Mouse (Mus musculus) CD4-positive, CD25-positive, alpha-beta regulatory T cell, adult 4 months (primary cell): ENCODE measurements at regions not wholly inside any gene's neighbourhood (a gene's known extent, or its start where the extent isn't known, plus 50 kb on each side); places are given as distances from the start of the nearest gene placed in this dataset.
"Not testable (repeated sequence)": the region's sequence is repeated elsewhere in the genome, so short reads cannot be mapped to it uniquely, and the experiment has no call there.

Experiments used
- ATAC-seq: one replicate; pipeline ENCODE4 v1.8.0; 2017

DNA sequence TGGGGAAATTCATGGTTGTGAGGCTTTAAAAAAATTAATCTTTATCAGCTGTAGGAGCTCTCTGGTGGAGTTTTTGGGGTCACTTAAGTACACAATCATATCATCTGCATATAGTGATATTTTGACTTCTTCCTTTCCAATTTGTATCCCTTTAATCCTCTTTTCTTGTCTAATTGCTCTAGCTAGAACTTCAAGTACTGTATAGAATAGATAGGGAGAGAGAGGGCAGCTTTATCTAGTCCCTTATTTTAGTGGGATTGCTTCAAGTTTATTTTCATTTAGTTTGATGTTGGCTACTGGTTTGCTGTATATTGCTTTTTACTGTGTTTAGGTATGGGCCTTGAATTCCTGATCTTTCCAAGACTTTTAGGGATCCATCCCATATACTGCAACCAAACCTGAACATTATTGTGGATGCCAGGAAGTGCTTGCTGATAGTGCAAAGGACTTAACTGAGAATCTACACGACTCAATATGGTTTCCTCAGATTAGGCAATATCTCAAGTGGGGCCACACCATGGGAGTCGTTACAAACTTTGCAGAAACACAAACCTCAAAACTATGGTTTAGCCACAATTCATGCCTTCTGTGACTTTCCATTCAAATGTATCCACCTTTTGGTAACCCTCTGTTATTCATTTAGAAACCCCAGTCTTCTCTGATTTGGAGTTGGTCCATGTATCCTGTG, 585.6 kb upstream of the Olfr1507 start:
- not testable (repeated sequence) for ATAC-seq

GRCm38 (mm10) chr14:53080556-53080955, 585.0 kb upstream of the Olfr1507 start:
- peak; percentile 31 for ATAC-seq

DNA sequence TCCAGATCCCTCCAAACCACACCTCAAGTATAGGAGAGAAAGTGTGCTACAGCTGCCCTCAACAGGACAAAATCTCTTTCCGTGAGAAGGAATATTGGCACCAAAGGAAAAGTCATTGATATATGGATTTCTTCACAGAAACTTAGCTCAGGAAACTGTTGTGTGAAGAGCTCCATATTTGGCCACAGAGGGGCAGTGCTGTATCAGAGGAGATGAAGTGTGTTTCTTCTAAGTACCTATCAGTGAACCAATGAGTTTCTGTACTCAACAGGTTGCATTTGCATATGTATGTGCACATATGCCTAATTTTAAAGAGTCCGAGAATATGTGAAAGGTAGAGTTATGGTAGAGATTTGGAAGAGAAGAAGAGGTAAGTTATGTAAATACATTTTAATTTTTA, 580.4 kb upstream of the Olfr1507 start:
- peak; percentile 56 for ATAC-seq

- peak; percentile 75 for ATAC-seq
These were observed 577.6 kb upstream of the Olfr1507 start for GRCm38 (mm10) chr14:53073126-53073525.

GRCm38 (mm10) chr14:53072502-53072901, 577.0 kb upstream of the Olfr1507 start:
- ATAC-seq: not testable (repeated sequence)

GRCm38 (mm10) chr14:53054439-53054838, 558.9 kb upstream of the Olfr1507 start:
- not testable (repeated sequence) for ATAC-seq

- not testable (repeated sequence) for ATAC-seq
These were observed 558.0 kb upstream of the Olfr1507 start for GRCm38 (mm10) chr14:53053465-53054123.

DNA sequence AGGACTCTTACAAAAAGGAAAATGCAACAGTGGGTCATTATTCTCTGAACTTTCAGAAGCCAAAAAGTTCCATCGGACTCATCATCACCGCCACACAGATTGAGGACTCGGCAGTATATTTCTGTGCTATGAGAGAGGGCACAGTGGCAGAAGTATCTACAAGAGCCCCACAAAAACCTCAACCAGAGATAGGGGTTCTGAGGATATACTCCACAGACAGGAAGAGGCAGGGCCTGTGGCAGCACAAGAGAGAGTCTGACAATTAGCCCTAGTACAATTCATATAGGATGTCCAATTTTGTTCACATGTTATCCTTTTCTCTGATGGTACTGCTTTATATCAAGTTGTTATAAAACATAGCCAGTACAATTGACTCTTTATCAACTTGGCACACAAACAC, 552.1 kb upstream of the Olfr1507 start:
- peak; percentile 54 for ATAC-seq

GRCm38 (mm10) chr14:53046975-53047374, 551.4 kb upstream of the Olfr1507 start:
- ATAC-seq: peak; percentile 87

- ATAC-seq: peak; percentile 55
These were observed 549.8 kb upstream of the Olfr1507 start for GRCm38 (mm10) chr14:53045331-53045730.

GRCm38 (mm10) chr14:53044101-53044500, 548.6 kb upstream of the Olfr1507 start:
- ATAC-seq: not testable (repeated sequence)

GRCm38 (mm10) chr14:53042016-53042415, 546.5 kb upstream of the Olfr1507 start:
- ATAC-seq: peak; percentile 50

- ATAC-seq: peak; percentile 94
These were observed 543.9 kb upstream of the Olfr1507 start for GRCm38 (mm10) chr14:53039475-53039874.

- not testable (repeated sequence) for ATAC-seq
These were observed 539.4 kb upstream of the Olfr1507 start for GRCm38 (mm10) chr14:53034940-53035339.

DNA sequence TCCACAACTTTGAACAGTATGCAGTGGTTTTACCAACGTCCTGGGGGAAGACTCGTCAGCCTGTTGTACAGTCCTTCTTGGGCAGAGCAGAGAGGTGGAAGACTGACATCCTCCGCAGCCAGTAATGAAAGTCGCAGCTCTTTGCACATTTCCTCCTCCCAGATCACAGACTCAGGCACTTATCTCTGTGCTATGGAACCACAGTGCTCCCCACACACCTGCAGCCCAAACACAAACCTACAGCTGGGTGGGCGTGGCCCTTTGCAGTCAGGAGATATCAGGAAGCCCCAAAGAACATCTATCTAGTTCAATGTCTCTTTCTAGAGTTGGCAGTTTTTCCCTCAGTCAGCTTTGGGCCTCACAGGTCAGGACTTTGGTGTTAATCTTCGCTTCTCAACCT, 537.7 kb upstream of the Olfr1507 start:
- ATAC-seq: peak; percentile 58

GRCm38 (mm10) chr14:53032498-53032897, 536.9 kb upstream of the Olfr1507 start:
- ATAC-seq: not testable (repeated sequence)

DNA sequence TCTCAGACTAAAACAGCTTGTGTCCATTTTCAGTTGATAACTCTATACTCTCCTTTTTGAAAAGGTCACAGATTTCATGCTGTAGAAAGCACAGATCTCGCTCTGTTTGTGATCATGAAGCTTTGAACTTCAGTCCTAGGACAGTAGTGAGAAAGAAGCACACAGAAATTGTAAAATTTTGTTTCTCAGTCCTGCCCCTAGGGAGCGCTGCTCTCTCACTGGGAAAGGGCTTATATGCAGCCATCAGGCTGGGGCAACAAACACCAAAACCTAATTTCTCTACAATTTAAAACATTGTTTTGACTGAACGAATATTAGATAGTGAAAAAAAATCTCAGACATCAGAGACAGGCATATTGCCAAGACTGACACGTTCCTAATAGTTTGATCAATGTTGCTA, 534.7 kb upstream of the Olfr1507 start:
- ATAC-seq: not testable (repeated sequence)

DNA sequence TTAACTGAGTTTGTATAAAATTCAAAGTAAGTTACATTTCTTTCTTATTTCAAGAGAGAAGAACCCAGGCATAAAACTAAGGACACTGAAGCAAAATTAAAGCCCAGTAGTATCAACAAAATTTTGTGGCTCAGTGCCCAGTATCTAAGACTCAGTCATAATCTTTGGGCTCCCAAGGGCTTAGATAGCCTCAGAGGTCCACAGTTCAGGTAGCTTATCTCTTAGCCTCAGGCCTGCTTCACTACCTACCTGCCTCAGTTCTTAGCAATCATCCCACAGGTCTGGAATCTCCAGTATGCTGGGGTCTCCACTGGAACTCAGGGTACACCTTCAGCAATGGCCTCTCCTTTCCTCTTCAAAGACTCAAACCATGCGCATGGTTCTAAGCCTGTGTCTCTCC, 531.4 kb upstream of the Olfr1507 start:
- not testable (repeated sequence) for ATAC-seq

DNA sequence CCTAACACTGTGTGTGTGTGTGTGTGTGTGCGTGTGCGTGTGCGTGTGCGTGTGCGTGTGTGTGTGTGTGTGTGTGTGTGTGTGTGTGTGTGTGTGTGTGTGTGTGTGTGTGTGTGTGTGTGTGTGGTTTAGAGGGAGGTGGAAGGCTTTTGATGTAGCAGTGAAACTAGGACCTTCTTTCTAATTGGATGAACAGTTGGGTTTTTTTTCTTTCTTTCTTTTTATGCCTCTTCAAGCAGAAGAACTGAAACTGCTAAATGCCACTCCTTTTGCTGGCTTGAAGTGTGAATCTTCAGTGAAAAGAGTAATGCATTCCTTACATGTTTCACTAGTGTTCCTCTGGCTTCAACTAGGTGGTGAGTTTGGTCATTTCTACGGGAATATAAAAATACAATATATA, 524.6 kb upstream of the Olfr1507 start:
- peak; percentile 72 for ATAC-seq

GRCm38 (mm10) chr14:53007741-53008140, 512.2 kb upstream of the Olfr1507 start:
- ATAC-seq: peak; percentile 41

- ATAC-seq: peak; percentile 83
These were observed 511.8 kb upstream of the Olfr1507 start for GRCm38 (mm10) chr14:53007323-53007722.

DNA sequence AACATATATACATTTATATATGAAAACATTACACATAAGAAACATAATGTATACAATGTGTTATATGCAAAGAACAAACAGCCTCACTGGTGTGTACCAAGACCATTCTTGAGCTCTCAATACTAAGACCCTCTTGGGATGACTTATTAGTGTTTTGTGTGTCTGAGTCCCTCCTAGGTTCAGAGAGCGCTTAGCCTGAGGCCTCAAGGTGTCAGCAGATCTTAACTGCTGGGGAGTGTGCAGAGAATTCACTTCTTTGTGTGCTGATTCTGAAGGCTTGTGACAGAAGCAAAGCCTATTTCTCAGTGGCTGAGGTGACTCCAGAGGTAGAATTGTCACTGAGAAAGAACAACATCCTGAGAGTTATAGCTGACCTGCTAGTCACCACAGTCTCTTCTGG, 505.7 kb upstream of the Olfr1507 start:
- not testable (repeated sequence) for ATAC-seq

- ATAC-seq: not testable (repeated sequence)
These were observed 496.7 kb upstream of the Olfr1507 start for GRCm38 (mm10) chr14:52992106-52992760.

- ATAC-seq: not testable (repeated sequence)
These were observed 495.7 kb upstream of the Olfr1507 start for GRCm38 (mm10) chr14:52991328-52991665.
